Mouse (Mus musculus) lung, postnatal 4 days (tissue): ENCODE measurements around the gene Vamp8.
A peak's percentile ranks its signal among the peaks of the same experiment; 100 is the strongest.

ENCODE experiments used
- DNase-seq, 2 experiments: peaks; one replicate each; pipeline ENCODE4 v3.0.0; 2021

Vamp8 gene

GRCm38 (mm10) chr6:72389941-72390771 is at the start of gene Vamp8:
Gene Vamp8 (minus strand): TSS chr6:72390703.
- peak; percentile 87 to 91 for DNase-seq

GRCm38 (mm10) chr6:72439355-72440185 is 49.1 kb upstream of the Vamp8 start, which contains the start of gene Mat2a:
Gene Mat2a (minus strand): TSS chr6:72439558.
- peak; percentile 96 for DNase-seq

GRCm38 (mm10) chr6:72438862-72439354 is 48.4 kb upstream of the Vamp8 start:
- DNase-seq, result peak; percentile 94 to 96

- no peak for DNase-seq
Observed at GRCm38 (mm10) chr6:72438226-72438625, 47.7 kb upstream of the Vamp8 start.

- no peak for DNase-seq
Observed at GRCm38 (mm10) chr6:72432153-72432552, 41.6 kb upstream of the Vamp8 start.

- DNase-seq, result no peak
Observed at GRCm38 (mm10) chr6:72430989-72431921, 40.8 kb upstream of the Vamp8 start.

GRCm38 (mm10) chr6:72429061-72429842 is 38.7 kb upstream of the Vamp8 start:
- no peak for DNase-seq

- DNase-seq, result peak; percentile 57 to 81
Observed at GRCm38 (mm10) chr6:72428036-72428435, 37.5 kb upstream of the Vamp8 start.

GRCm38 (mm10) chr6:72425646-72426045 is 35.1 kb upstream of the Vamp8 start:
- no peak for DNase-seq

- no peak for DNase-seq
Observed at GRCm38 (mm10) chr6:72420901-72421300, 30.4 kb upstream of the Vamp8 start.

GRCm38 (mm10) chr6:72419806-72420205 is 29.3 kb upstream of the Vamp8 start:
- DNase-seq, result no peak

- no peak for DNase-seq
Observed at GRCm38 (mm10) chr6:72418279-72418678, 27.8 kb upstream of the Vamp8 start.

GRCm38 (mm10) chr6:72415964-72416772 is 25.7 kb upstream of the Vamp8 start:
- DNase-seq, result peak in 1 of 2 experiments; percentile 38

GRCm38 (mm10) chr6:72415181-72415580 is 24.7 kb upstream of the Vamp8 start:
- no peak for DNase-seq

- DNase-seq, result peak; percentile 97
Observed at GRCm38 (mm10) chr6:72414076-72414756, 23.7 kb upstream of the Vamp8 start, which contains the start of gene Ggcx. Gene Ggcx (plus strand): TSS chr6:72414308.

GRCm38 (mm10) chr6:72410518-72410917 is 20.0 kb upstream of the Vamp8 start:
- DNase-seq, result peak in 1 of 2 experiments; percentile 14

- DNase-seq, result peak in 1 of 2 experiments; percentile 21
Observed at GRCm38 (mm10) chr6:72410003-72410402, 19.5 kb upstream of the Vamp8 start.

GRCm38 (mm10) chr6:72409567-72409966 is 19.1 kb upstream of the Vamp8 start:
- DNase-seq, result peak; percentile 16 to 74

- DNase-seq, result peak; percentile 82 to 88
Observed at GRCm38 (mm10) chr6:72407119-72407518, 16.6 kb upstream of the Vamp8 start.

- DNase-seq, result no peak
Observed at GRCm38 (mm10) chr6:72405356-72405755, 14.9 kb upstream of the Vamp8 start.
